Mouse (Mus musculus): ENCODE data around the gene Gal3st4. TPM values are rescaled to one million over a fixed set of nuclear protein-coding genes. Genes with fewer than 3 reads are reported as not detected.

Gal3st4 gene
- 1.1 TPM for polyA plus RNA-seq (2017; shearing (Covaris generic))

GRCm38 (mm10) chr5:138272409-138272923 lies at the start of gene Gal3st4:
Gene Gal3st4, minus strand, starts transcription at chr5:138272840.

GRCm38 (mm10) chr5:138279585-138280424 lies 7.2 kb upstream of the Gal3st4 start, which contains the start of the genes Gm43720, Gpc2 and Stag3:
Gene Gm43720, minus strand, starts transcription at chr5:138279958.
Gene Gpc2, minus strand, starts transcription at chr5:138280005.
Gene Stag3, plus strand, starts transcription at chr5:138280240.

GRCm38 (mm10) chr5:138263260-138264206 lies 9.1 kb downstream of the Gal3st4 start, which contains the start of gene BC037034:
Gene BC037034, minus strand, starts transcription at chr5:138264033.

GRCm38 (mm10) chr5:138255353-138256093 lies 17.1 kb downstream of the Gal3st4 start, which contains the start of gene Lamtor4:
Gene Lamtor4, plus strand, starts transcription at chr5:138255482.

GRCm38 (mm10) chr5:138225700-138226099 lies 46.9 kb downstream of the Gal3st4 start, which contains the start of gene Nxpe5:
Gene Nxpe5, plus strand, starts transcription at chr5:138225898.

Other genes starting within 250 kb of the Gal3st4 start
- gene Smok3c, start 219.6 kb downstream of the Gal3st4 start, polyA plus RNA-seq (2017; shearing (Covaris generic)): not detected
- gene Zkscan1, start 187.8 kb downstream of the Gal3st4 start, polyA plus RNA-seq (2017; shearing (Covaris generic)): 24.9 TPM
- gene Zscan21, start 155.9 kb downstream of the Gal3st4 start, polyA plus RNA-seq (2017; shearing (Covaris generic)): 29.4 TPM
- gene Zfp113, start 117.1 kb downstream of the Gal3st4 start, polyA plus RNA-seq (2017; shearing (Covaris generic)): 21.6 TPM
- 229 TPM for gene Cops6, start 111.8 kb downstream of the Gal3st4 start, polyA plus RNA-seq (2017; shearing (Covaris generic))
- 12.5 TPM for gene Ap4m1, start 100.8 kb downstream of the Gal3st4 start, polyA plus RNA-seq (2017; shearing (Covaris generic))
- gene Mcm7, start 100.4 kb downstream of the Gal3st4 start, polyA plus RNA-seq (2017; shearing (Covaris generic)): 98.7 TPM
- 66.2 TPM for gene Taf6, start 85.4 kb downstream of the Gal3st4 start, polyA plus RNA-seq (2017; shearing (Covaris generic))
- 19.3 TPM for gene Cnpy4, start 85.4 kb downstream of the Gal3st4 start, polyA plus RNA-seq (2017; shearing (Covaris generic))
- gene Mblac1, start 78.5 kb downstream of the Gal3st4 start, polyA plus RNA-seq (2017; shearing (Covaris generic)): 0.74 TPM
- gene Nxpe5, start 46.9 kb downstream of the Gal3st4 start, polyA plus RNA-seq (2017; shearing (Covaris generic)): not detected
- 117 TPM for gene Lamtor4, start 17.4 kb downstream of the Gal3st4 start, polyA plus RNA-seq (2017; shearing (Covaris generic))
- gene BC037034, start 8.8 kb downstream of the Gal3st4 start, polyA plus RNA-seq (2017; shearing (Covaris generic)): 13.3 TPM
- gene Gm43720, start 7.1 kb upstream of the Gal3st4 start, polyA plus RNA-seq (2017; shearing (Covaris generic)): not detected
- 3.1 TPM for gene Gpc2, start 7.2 kb upstream of the Gal3st4 start, polyA plus RNA-seq (2017; shearing (Covaris generic))
- gene Stag3, start 7.4 kb upstream of the Gal3st4 start, polyA plus RNA-seq (2017; shearing (Covaris generic)): 0.74 TPM
- gene Pvrig, start 69.1 kb upstream of the Gal3st4 start, polyA plus RNA-seq (2017; shearing (Covaris generic)): 24.7 TPM
- gene Zfp157, start 168.6 kb upstream of the Gal3st4 start, polyA plus RNA-seq (2017; shearing (Covaris generic)): 29.9 TPM

Data from inflammation-experienced regulatory T-cells, adult 16 weeks (primary cell).